Mouse (Mus musculus) kidney, postnatal 0 days (tissue): ENCODE data around the gene Lipk. TPM values are rescaled to one million over a fixed set of nuclear protein-coding genes. Genes with fewer than 3 reads are reported as not detected.

ENCODE experiments used
- ATAC-seq: fragments of 200-750 bp; cut with Nextera tagmentation; replicated peaks from 2 replicates; pipeline ENCODE4 v1.8.0; 2017; ENCODE audit warnings: low read depth, moderate number of reproducible peaks, moderate TSS enrichment, moderate library complexity; ENCODE audit not compliant: low FRiP score
- DNase-seq: peaks from one replicate; pipeline ENCODE4 v3.0.0-alpha.2; 2016; ENCODE audit warnings: low spot score
- H3K27ac ChIP-seq: fragments of 300-500 bp; sonication (generic); 2 replicates; pipeline ENCODE4 v1.5.1; 2014; ENCODE audit warnings: mild to moderate bottlenecking
- H3K27me3 ChIP-seq: fragments of 300-500 bp; sonication (generic); 2 replicates; pipeline ENCODE4 v1.6.1; 2014; ENCODE audit warnings: low read length, mixed read lengths; ENCODE audit not compliant: insufficient read depth
- H3K36me3 ChIP-seq: fragments of 300-500 bp; sonication (generic); 2 replicates; pipeline ENCODE4 v1.6.1; 2014; ENCODE audit warnings: low read length, mixed read lengths; ENCODE audit not compliant: insufficient read depth
- H3K4me1 ChIP-seq: fragments of 300-500 bp; sonication (generic); replicated peaks from 2 replicates; pipeline ENCODE4 v1.6.1; 2014; ENCODE audit warnings: antibody characterized with exemption, low read length, mixed read lengths; ENCODE audit not compliant: insufficient read depth
- H3K4me2 ChIP-seq: fragments of 300-500 bp; sonication (generic); 2 replicates; pipeline ENCODE4 v1.6.1; 2014; ENCODE audit warnings: mild to moderate bottlenecking, low read length, moderate library complexity, mixed read lengths
- H3K4me3 ChIP-seq: fragments of 300-500 bp; sonication (generic); replicated peaks from 2 replicates; pipeline ENCODE4 v1.5.1; 2014; ENCODE audit warnings: low read depth, low read length
- H3K9ac ChIP-seq: fragments of 300-500 bp; sonication (generic); 2 replicates; pipeline ENCODE4 v1.6.1; 2014; ENCODE audit warnings: low read depth, low read length
- H3K9me3 ChIP-seq: fragments of 300-500 bp; sonication (generic); replicated peaks from 2 replicates; pipeline ENCODE4 v1.6.1; 2016; ENCODE audit warnings: low read length, inconsistent platforms, mixed read lengths
- CTCF ChIP-seq: IDR thresholded peaks from 2 replicates; pipeline ENCODE4 v1.5.1; 2016; ENCODE audit warnings: antibody characterized with exemption, low read depth, mild to moderate bottlenecking, moderate library complexity
- WGBS: fragments of 180-500 bp; shearing (Covaris S2); extraction: QIAGEN DNeasy Blood & Tissue Kit; methylation state at CpG from one replicate; pipeline ENCODE4 v1.1.7; 2014; 5-methylcytosine and 5-hydroxymethylcytosine counted together
- polyA plus RNA-seq: library from polyadenylated mRNA; unstranded; fragments of >200 nt; fragmentation: Nextera tagmentation; extraction: Ambion mirVana; gene quantifications from 2 replicates; pipeline ENCODE4 v1.2.1, GENCODE M21; 2015

The Lipk gene
- polyA plus RNA-seq, 1 experiment from 2014 or later: not detected

DNA sequence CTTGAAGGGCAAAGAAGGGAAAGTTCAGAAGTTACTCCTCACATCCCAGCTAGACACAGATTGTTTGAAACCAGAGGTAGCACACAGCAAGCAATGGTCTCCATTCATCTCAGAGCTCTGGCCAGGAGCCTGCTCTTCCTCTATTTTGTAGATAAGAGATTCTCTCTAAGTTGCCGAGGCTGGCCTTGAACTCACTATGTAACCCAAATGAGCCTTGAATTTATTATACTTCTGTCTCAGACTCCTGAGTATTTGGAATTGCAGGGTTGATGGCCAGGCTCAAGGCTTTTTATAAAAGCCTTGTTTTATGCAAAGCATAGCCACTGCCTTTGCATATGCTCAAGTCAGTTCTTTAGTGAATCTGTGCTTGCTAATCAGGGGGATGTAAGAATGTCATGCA, 31.6 kb downstream of the Lipk start:
- H3K9ac ChIP-seq: no peak overlapping the region
- no peaks in the 10 kb centered on the region for H3K4me1 ChIP-seq
- no peaks in the 10 kb centered on the region for H3K9me3 ChIP-seq
- 85% methylated on average over 1 of the region's 1 CpGs for WGBS
- no peak overlapping the region for H3K4me3 ChIP-seq
- no peaks in the 10 kb centered on the region for H3K27me3 ChIP-seq
- DNase-seq (no peak), ATAC-seq (no peak)
- TF ChIP-seq CTCF: no peak
- no peaks in the 10 kb centered on the region for H3K36me3 ChIP-seq
- no peak overlapping the region for H3K27ac ChIP-seq
- H3K4me2 ChIP-seq: no peak overlapping the region

- Histone ChIP-seq H3K27me3 (no peaks in the 10 kb centered on the region), H3K36me3 (no peaks in the 10 kb centered on the region), H3K9me3 (no peaks in the 10 kb centered on the region), H3K4me3 (no peak overlapping the region), H3K9ac (no peak overlapping the region), H3K27ac (no peak overlapping the region), H3K4me1 (no peaks in the 10 kb centered on the region), H3K4me2 (no peak overlapping the region)
- TF ChIP-seq CTCF: no peak
- ATAC-seq (no peak), DNase-seq (no peak)
- WGBS: 39% methylated on average over 6 of the region's 6 CpGs
Observed at GRCm38 (mm10) chr19:34043008-34043407, 34.9 kb downstream of the Lipk start.

DNA sequence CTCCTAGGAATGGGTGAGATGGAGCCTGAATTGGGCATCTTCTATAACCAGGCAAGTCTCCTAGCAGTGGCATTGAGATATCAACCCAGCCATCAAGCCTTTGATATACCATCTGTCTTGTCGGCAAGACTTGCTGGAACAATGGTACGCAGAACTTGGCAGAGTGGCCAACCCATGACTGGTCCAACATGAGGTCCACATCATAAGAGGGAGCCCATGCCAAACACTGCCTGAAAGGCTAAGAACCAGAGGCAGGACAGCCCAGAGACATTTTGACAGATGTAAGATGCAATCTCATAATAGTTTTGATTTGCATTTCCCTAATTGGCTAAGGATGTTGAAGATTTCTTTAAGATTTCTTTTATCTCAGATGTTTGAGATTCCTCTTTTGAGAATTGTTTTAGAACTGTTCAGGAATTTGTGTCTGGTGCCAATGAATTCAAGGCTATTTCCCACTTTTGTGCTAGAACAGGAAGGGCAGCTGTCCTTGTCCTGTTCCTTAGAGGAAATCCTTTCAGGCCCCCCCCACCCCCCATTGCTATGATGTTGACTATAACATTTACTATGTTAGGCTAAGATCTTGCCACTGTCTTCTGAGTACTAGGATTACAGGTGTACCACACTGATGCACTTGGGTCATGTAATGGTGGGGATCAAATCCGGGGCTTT, 41.4 kb downstream of the Lipk start:
- DNase-seq: no peak
- Histone ChIP-seq H3K9ac (no peak overlapping the region), H3K36me3 (no peaks in the 10 kb centered on the region), H3K9me3 (no peaks in the 10 kb centered on the region), H3K4me3 (no peak overlapping the region), H3K4me2 (no peak overlapping the region), H3K27ac (no peak overlapping the region), H3K4me1 (no peaks in the 10 kb centered on the region), H3K27me3 (no peaks in the 10 kb centered on the region)
- ATAC-seq: no peak
- TF ChIP-seq CTCF: no peak
- 81% methylated on average over 3 of the region's 3 CpGs for WGBS

DNA sequence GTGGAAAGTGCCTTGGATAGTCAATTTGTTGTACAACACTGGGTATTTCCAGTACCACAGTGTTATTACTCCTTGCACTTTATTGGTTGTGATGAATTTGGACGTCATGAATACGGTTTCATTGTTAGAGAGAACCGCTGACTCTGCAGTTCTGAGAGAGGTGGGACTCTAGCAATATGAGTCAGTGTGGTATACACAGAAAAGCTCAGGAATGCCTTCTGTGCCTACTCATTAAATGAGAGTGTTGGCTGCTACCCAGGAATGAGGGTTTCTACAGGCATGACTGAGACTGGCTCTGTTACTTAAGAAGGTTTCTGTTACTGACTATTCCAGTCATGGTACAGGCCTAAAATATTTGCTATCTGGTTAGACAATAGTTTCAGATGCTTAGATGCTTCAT, 43.4 kb downstream of the Lipk start:
- Histone ChIP-seq H3K4me2 (no peak overlapping the region), H3K9me3 (no peaks in the 10 kb centered on the region), H3K4me1 (no peaks in the 10 kb centered on the region), H3K9ac (no peak overlapping the region), H3K4me3 (no peak overlapping the region), H3K36me3 (no peaks in the 10 kb centered on the region), H3K27ac (no peak overlapping the region), H3K27me3 (no peaks in the 10 kb centered on the region)
- no peak for TF ChIP-seq CTCF
- WGBS: 74% methylated on average over 3 of the region's 3 CpGs
- DNase-seq (no peak), ATAC-seq (no peak)

GRCm38 (mm10) chr19:34063547-34063946, 55.5 kb downstream of the Lipk start:
- no peak overlapping the region for H3K4me2 ChIP-seq
- no peak overlapping the region for H3K27ac ChIP-seq
- ATAC-seq (no peak), DNase-seq (no peak)
- H3K36me3 ChIP-seq: no peaks in the 10 kb centered on the region
- no peak overlapping the region for H3K9ac ChIP-seq
- no peaks in the 10 kb centered on the region for H3K27me3 ChIP-seq
- no peak for TF ChIP-seq CTCF
- H3K4me3 ChIP-seq: no peak overlapping the region
- H3K9me3 ChIP-seq: no peaks in the 10 kb centered on the region
- no peaks in the 10 kb centered on the region for H3K4me1 ChIP-seq
- 50% methylated on average over 1 of the region's 1 CpGs for WGBS

- no peak for TF ChIP-seq CTCF
- Histone ChIP-seq H3K27ac (no peak overlapping the region), H3K4me3 (no peak overlapping the region), H3K27me3 (no peaks in the 10 kb centered on the region), H3K9ac (no peak overlapping the region), H3K4me2 (no peak overlapping the region), H3K9me3 (no peaks in the 10 kb centered on the region), H3K4me1 (no peaks in the 10 kb centered on the region), H3K36me3 (no peaks in the 10 kb centered on the region)
- ATAC-seq: no peak
- no peak for DNase-seq
- 86% methylated on average over 4 of the region's 4 CpGs for WGBS
Observed at GRCm38 (mm10) chr19:34064059-34064458, 56.0 kb downstream of the Lipk start.
